Comparison of ENCODE assay signal across 11 mouse cellular contexts in the genomic region with DNA sequence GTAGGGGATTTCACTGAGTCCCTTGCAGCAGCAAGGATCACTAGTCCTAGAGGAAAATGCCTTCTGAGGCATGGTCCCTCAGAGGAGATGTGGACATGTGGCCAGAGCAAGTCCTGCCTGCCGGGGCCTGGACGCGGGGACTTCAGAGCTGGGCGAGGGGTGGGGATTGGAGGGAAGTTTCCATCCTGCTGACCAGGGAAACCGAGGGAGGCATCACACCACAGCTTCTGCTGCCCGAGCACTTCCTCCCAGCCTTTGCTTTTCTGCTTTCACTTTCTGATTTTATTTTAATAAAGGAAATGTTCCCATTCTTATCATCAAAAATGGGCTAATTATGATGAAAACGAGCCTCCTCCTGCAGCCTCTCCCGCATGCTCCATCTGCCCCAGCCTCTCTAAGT. TPM values are rescaled to one million over a fixed set of nuclear protein-coding genes. Genes with fewer than 3 reads are reported as not detected.
DNase-seq lines count a peak whose midpoint lies in the region; ATAC-seq and TF ChIP-seq lines count a peak whose summit lies in the region.
"Had no signal": no experiment of that assay in that cellular context is flagged by ENCODE, and none has a peak within 500 bp of the region (broad histone marks: within the 10 kb centered on the region; RNA-seq: fewer than 3 reads in every experiment).

No protein-coding gene starts in this region.

- no peak overlapping the region for H3K4me2 ChIP-seq in liver, embryonic 15.5 days
- H3K4me2 ChIP-seq: embryonic facial prominence, embryonic 12.5 days had no signal

- no peak overlapping the region for H3K9ac ChIP-seq in liver, embryonic 15.5 days
- H3K9ac ChIP-seq: embryonic facial prominence, embryonic 12.5 days had no signal

- no peaks in the 10 kb centered on the region for H3K27me3 ChIP-seq in liver, embryonic 15.5 days
- H3K27me3 ChIP-seq: embryonic facial prominence, embryonic 12.5 days had no signal

- 72% methylated on average over 8 of the region's 8 CpGs for WGBS in liver, embryonic 15.5 days (ENCODE audit: insufficient replicate concordance)

- no peaks in the 10 kb centered on the region for H3K9me3 ChIP-seq in liver, embryonic 15.5 days (replicated peaks)
- H3K9me3 ChIP-seq: embryonic facial prominence, embryonic 12.5 days had no signal

- TF ChIP-seq CTCF in layer of hippocampus, adult 2 months (conservative IDR thresholded peaks at IDR 0.05): no peak

- H3K27ac ChIP-seq in layer of hippocampus, adult 2 months: peak overlapping the region; percentile 67
- H3K27ac ChIP-seq in liver, embryonic 15.5 days (replicated peaks): peak overlapping the region; percentile 33; the same call in 1 of the 2 replicates
- H3K27ac ChIP-seq: embryonic facial prominence, embryonic 12.5 days had no signal

- H3K4me1 ChIP-seq in liver, embryonic 15.5 days (replicated peaks): peaks cover 27% of the 10 kb centered on the region
- H3K4me1 ChIP-seq: embryonic facial prominence, embryonic 12.5 days had no signal

- H3K36me3 ChIP-seq in liver, embryonic 15.5 days (replicated peaks): peaks cover 98% of the 10 kb centered on the region

- peak overlapping the region; percentile 33 for H3K4me3 ChIP-seq in layer of hippocampus, adult 2 months
- 0 out of 2 replicates have a peak overlapping the region, but pooled peaks have one; percentile 2 for H3K4me3 ChIP-seq in liver, embryonic 15.5 days (replicated peaks)
- H3K4me3 ChIP-seq: embryonic facial prominence, embryonic 12.5 days had no signal

- peak; percentile 24 for ATAC-seq in CD4-positive, CD25-positive, alpha-beta regulatory T cell, adult 4 months
- 0 out of 2 replicates have a peak, but pooled peaks have one; percentile 7 for ATAC-seq in liver, embryonic 15.5 days (ENCODE audit: insufficient read depth)

- DNase-seq in layer of hippocampus, adult 2 months (ENCODE audit: low spot score in 2 of 2): no peak
- DNase-seq in layer of hippocampus, adult 9-11 months: no peak
- DNase-seq in heart, adult 9 months (ENCODE audit: low spot score in 2 of 2): peak; percentile 50 to 52
- DNase-seq in natural killer cell, adult 2 months (ENCODE audit: low spot score in 2 of 2): no peak
- DNase-seq in testis, postnatal 14 days (ENCODE audit: low spot score): no peak
- no peak for DNase-seq in adrenal gland, postnatal 10 days
- DNase-seq: kidney, adult 11 months; lung, postnatal 10 days had no signal

RNA-seq across cellular contexts. Expression of a gene that starts 27.5 kb away (rescaled TPM):
- 10 to 100 TPM; 95.7 to 97.0 TPM for total RNA-seq in layer of hippocampus, adult 2 months (2021)
- 10 to 100 TPM; 54.0 to 64.9 TPM for polyA plus RNA-seq in CD4-positive, CD25-positive, alpha-beta regulatory T cell, adult 4 months (2017; shearing (Covaris generic))
- 53.5 and 59.8 TPM in 2 replicates for polyA plus RNA-seq in liver, embryonic 15.5 days (2015; fragmentation: Nextera tagmentation; extraction: Ambion mirVana)
- total RNA-seq in adrenal gland, postnatal 10 days (2021): 10 to 100 TPM; 49.3 to 74.8 TPM

Comparison
In these comparisons a context has a peak if more than half of its experiments do, and no peak if none do; other contexts are left out.
1. DNase-seq: peak in heart, adult 9 months (2 of 2); none in layer of hippocampus, adult 2 months (0 of 2), layer of hippocampus, adult 9-11 months (single experiment), natural killer cell, adult 2 months (0 of 2), testis, postnatal 14 days (single experiment) and adrenal gland, postnatal 10 days (single experiment).